Mouse (Mus musculus) neutrophil, adult 65 days (primary cell): ENCODE measurements around the gene Nmt1. TPM values are rescaled to one million over a fixed set of nuclear protein-coding genes. Genes with fewer than 3 reads are reported as not detected.

ENCODE experiments used
- total RNA-seq: library from RNA; stranded (reverse); gene quantifications from 2 replicates; pipeline ENCODE4 v1.2.4, GENCODE M21; 2023

The Nmt1 gene
- total RNA-seq: 55.1 and 65.6 TPM in 2 replicates

GRCm38 (mm10) chr11:103028176-103028891, at the start of gene Nmt1, which contains the start of gene Dcakd:
Gene Nmt1 (plus strand): TSS chr11:103028190.
Gene Dcakd (minus strand): TSS chr11:103028333.

GRCm38 (mm10) chr11:103101481-103101865, 73.5 kb downstream of the Nmt1 start, which contains the start of the genes Plcd3 and Acbd4:
Gene Plcd3 (minus strand): TSS chr11:103101658.
Gene Acbd4 (plus strand): TSS chr11:103101682.

GRCm38 (mm10) chr11:103116008-103116818, 88.2 kb downstream of the Nmt1 start, which contains the start of gene Hexim1:
Gene Hexim1 (plus strand): TSS chr11:103116231.

Other genes starting within 250 kb of the Nmt1 start
- gene Gjc1, start 208.5 kb upstream of the Nmt1 start, total RNA-seq: not detected in 2 replicates
- not detected in 2 replicates for gene Higd1b, start 192.3 kb upstream of the Nmt1 start, total RNA-seq
- gene Eftud2, start 147.2 kb upstream of the Nmt1 start, total RNA-seq: 55.5 and 65.6 TPM in 2 replicates
- not detected in 2 replicates for gene Ccdc103, start 147.0 kb upstream of the Nmt1 start, total RNA-seq
- gene Fam187a, start 143.0 kb upstream of the Nmt1 start, total RNA-seq: not detected in 2 replicates
- gene Gfap, start 127.3 kb upstream of the Nmt1 start, total RNA-seq: 1.9 TPM in 1 of 2 replicates, not detected in the other
- 28.4 and 29.3 TPM in 2 replicates for gene Kif18b, start 103.1 kb upstream of the Nmt1 start, total RNA-seq
- gene C1ql1, start 81.5 kb upstream of the Nmt1 start, total RNA-seq: not detected in 2 replicates
- 18.7 and 19.1 TPM in 2 replicates for gene Dcakd, start 143 bp downstream of the Nmt1 start, total RNA-seq
- gene Plcd3, start 73.5 kb downstream of the Nmt1 start, total RNA-seq: not detected in 2 replicates
- gene Acbd4, start 73.5 kb downstream of the Nmt1 start, total RNA-seq: 16.4 and 20.0 TPM in 2 replicates
- 53.1 and 61.2 TPM in 2 replicates for gene Hexim1, start 88.0 kb downstream of the Nmt1 start, total RNA-seq
- gene Hexim2, start 104.2 kb downstream of the Nmt1 start, total RNA-seq: 1.5 and 1.7 TPM in 2 replicates
- 708 and 878 TPM in 2 replicates for gene Fmnl1, start 142.9 kb downstream of the Nmt1 start, total RNA-seq
- gene 1700023F06Rik, start 180.4 kb downstream of the Nmt1 start, total RNA-seq: not detected in 2 replicates
- not detected in 2 replicates for gene Spata32, start 190.2 kb downstream of the Nmt1 start, total RNA-seq
- gene Map3k14, start 239.3 kb downstream of the Nmt1 start, total RNA-seq: 19.8 and 21.3 TPM in 2 replicates